Mouse (Mus musculus) cortical plate, adult 2 months (tissue): ENCODE measurements around the gene Speg.

Experiments
- CTCF ChIP-seq: fragments of 200-500 bp; IDR thresholded peaks from 2 replicates; pipeline ENCODE4 v1.5.1; 2011; ENCODE audit warnings: mild to moderate bottlenecking, control low read depth, low read length; ENCODE audit not compliant: insufficient read depth; ENCODE audit errors: extremely low read depth
- POLR2A ChIP-seq: fragments of 200-500 bp; IDR thresholded peaks from 2 replicates; pipeline ENCODE4 v1.6.1; 2011; ENCODE audit warnings: mild to moderate bottlenecking, low read length, control low read depth; ENCODE audit not compliant: insufficient read depth; ENCODE audit errors: extremely low read depth

DNA sequence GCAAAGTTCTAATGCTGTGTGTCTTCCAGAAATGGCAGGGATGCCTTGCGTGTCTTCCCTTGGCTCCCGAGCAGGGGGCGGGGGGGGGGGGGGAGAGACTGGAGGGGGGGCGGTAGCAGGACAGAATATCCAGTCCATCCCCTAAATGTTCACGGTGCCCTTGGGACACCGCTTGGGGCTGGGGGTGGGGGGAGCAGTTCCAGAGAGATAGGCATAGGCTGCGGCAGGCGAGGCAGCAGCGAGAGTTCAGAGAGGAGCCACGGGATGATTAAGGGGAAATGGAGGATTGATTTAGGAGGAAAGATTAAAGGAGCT, 82.6 kb downstream of the Speg start:
- TF ChIP-seq CTCF (no peak), POLR2A (no peak)
